Mouse (Mus musculus) embryo, embryonic 10 days (tissue): ENCODE data around the gene Mansc4.

Experiments used
- DNase-seq: peaks from one replicate; pipeline ENCODE4 v3.0.0-alpha.2; 2015; ENCODE audit warnings: low spot score

The Mansc4 gene

GRCm38 (mm10) chr6:147086594-147087225 is at the start of gene Mansc4:
Mansc4 (minus strand) TSS chr6:147087032.
- DNase-seq: peak; percentile 61

DNA sequence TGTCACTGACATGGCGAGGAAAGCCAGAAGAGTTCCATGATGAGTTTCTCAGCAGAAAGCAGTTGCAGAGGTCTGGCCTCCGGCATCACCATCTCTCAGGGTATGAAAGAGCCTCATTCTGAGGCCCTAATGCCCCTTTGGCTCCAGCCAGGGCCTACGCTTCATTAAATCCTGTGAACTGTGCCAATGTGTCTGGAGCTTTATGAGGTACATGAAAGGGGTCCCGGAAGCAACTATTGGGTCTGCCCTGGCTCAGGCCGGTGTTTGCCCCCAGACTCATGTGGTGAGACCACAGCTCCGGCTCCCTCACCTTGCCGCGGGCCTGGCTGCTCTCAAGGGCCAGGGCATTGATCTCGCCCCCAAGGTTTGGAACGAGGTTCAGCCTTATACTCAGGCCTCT is 40.4 kb upstream of the Mansc4 start:
- DNase-seq: no peak

DNA sequence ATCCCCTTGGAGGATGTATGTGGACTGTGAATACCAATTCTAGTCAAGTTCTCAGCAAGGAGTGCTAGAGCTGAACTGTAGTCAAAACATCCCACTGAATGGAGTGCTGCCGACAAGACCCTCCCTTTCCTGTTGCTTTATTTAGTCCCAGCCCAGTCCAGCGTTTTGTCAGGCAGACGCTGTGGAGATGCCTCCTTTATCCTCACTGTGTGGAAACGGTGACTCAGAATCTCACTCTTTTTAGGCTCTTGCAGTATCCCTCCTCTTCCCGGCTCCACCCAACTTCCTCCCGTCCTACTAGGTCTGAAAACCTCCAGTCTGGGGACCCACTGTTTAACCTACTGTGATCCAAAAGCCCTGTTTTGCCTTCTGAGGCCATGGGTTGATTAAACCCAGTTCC is 34.5 kb upstream of the Mansc4 start:
- DNase-seq: no peak

GRCm38 (mm10) chr6:147118190-147118589 is 31.4 kb upstream of the Mansc4 start:
- no peak for DNase-seq

GRCm38 (mm10) chr6:147117764-147118163 is 30.9 kb upstream of the Mansc4 start:
- DNase-seq: no peak

- DNase-seq: peak; percentile 94
These were observed 29.7 kb upstream of the Mansc4 start for GRCm38 (mm10) chr6:147116579-147116978.

DNA sequence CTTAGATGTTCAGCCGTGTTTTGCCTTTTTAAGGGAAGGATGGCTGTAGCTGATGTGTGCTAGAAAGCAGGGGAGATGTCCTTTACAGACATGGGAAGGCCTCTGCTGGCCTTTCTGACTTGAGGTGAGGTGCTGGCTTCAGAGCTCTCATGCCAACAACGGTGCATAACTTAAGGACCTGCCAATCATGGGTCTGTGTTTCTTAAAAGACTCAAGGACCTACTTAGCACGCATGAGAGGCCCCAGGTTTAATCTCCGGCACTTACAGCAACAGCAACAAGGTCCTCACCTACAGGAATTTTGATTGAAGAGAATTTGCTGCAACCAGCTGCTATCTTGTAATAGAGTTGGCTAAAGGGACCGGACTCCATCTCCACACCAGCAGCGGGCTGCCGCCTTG is 22.5 kb upstream of the Mansc4 start:
- no peak for DNase-seq

GRCm38 (mm10) chr6:147106716-147107115 is 19.9 kb upstream of the Mansc4 start:
- no peak for DNase-seq

DNA sequence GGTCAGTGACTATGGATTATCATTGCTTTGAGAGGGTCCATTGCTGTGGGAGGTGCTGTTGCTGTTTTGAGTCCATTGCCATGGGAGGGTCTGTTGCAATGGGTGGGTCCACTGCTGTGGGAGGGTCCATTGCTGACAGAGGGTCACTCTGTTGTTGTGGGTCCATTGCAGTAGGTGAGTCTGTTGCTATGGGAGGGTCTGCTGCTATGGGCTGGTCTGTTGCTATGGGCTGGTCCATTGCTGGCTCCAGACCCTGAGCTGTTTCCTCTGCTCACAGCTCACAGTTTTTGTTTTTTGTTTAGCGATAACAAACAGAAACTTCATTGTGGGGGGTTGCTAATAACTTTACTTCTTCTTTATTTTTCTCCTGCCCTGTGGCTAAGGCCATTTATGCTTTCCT is 18.7 kb upstream of the Mansc4 start:
- no peak for DNase-seq

- DNase-seq: no peak
These were observed 15.5 kb upstream of the Mansc4 start for GRCm38 (mm10) chr6:147102293-147102692.

GRCm38 (mm10) chr6:147099458-147100277 is 12.8 kb upstream of the Mansc4 start:
- DNase-seq: no peak

DNA sequence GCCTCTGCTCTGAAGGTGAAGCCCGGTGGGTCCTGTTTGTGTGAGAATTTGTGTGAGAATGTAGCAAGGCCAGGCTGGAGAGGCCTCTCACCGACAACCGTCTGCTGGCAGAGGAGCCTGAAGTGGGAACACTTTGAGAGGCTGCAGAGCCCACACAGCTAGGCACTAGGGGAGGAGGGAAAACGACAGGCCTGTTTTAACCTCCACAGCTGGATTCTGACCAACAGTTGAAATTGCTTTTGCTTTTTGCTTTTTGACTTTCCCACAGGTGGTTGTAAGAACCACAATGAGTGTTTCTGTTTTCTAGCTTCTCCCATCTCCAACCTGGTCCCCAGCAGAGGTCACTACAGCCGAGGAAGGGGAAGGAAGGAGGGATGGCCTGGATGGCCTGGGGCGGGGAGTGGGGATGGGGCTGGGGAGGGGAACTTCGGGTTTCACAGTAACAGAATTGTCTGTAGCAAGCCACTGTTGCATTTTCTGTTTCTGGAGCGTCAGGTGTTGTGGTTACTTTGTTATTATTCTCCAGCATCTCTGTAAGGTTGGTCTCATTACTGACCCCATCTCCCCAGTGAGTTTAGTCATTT is 10.6 kb upstream of the Mansc4 start:
- DNase-seq: no peak

DNA sequence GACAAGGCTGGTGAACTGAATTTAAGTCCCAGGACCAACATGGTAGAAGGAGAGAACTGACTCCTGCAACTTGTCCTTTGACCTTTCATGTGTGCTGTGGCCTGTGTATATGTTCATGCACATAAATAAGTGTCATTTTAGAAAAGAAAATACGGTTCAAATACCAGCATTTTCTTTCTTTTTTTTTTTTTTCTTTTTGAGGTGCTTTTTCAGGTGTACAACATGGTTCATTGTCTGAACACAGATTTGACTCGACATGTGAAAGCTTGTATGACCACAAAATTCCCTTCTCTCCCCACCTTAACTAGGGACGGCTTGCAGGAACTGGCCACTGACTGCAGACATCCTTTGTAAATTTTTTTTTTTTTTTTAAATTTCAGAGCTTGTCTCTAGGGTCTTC is 10.1 kb upstream of the Mansc4 start:
- DNase-seq: no peak

GRCm38 (mm10) chr6:147096109-147096508 is 9.3 kb upstream of the Mansc4 start:
- no peak for DNase-seq

DNA sequence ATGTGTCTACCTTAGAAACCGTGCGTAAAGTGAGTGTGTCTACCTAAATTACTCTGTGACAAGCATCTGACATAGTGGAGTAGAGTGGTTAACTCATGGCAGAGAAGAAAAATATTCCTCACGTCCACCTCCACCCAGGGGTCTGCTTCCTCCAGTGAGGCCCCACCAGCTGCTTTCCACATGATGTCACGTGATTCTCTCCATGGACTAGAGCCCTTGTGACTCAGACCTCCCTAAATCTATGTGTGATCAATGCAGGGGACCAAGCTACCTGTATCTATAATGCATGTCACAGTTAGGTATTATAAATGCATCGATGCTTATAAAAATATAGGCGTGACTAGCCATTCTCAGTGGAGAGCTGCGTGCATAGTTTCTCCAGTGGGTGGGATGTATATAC is 7.9 kb upstream of the Mansc4 start:
- DNase-seq: no peak

DNA sequence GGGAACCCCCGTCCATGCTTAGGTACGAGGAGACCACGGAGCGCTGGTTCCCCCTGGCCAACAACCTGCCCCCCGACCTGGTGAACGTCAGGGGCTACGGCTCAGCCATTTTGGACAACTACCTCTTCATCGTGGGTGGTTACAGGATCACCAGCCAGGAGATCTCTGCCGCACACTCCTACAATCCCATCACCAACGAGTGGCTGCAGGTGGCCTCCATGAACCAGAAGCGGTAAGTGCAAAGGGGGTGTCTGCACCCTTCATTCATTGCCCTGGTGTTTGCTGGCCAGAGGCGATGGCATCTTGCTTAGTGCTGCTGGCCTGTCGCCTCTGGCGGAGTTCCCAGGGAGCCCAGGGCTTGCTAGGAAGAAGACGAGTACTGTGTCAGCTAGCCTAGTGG is 5.3 kb upstream of the Mansc4 start:
- DNase-seq: peak; percentile 35

DNA sequence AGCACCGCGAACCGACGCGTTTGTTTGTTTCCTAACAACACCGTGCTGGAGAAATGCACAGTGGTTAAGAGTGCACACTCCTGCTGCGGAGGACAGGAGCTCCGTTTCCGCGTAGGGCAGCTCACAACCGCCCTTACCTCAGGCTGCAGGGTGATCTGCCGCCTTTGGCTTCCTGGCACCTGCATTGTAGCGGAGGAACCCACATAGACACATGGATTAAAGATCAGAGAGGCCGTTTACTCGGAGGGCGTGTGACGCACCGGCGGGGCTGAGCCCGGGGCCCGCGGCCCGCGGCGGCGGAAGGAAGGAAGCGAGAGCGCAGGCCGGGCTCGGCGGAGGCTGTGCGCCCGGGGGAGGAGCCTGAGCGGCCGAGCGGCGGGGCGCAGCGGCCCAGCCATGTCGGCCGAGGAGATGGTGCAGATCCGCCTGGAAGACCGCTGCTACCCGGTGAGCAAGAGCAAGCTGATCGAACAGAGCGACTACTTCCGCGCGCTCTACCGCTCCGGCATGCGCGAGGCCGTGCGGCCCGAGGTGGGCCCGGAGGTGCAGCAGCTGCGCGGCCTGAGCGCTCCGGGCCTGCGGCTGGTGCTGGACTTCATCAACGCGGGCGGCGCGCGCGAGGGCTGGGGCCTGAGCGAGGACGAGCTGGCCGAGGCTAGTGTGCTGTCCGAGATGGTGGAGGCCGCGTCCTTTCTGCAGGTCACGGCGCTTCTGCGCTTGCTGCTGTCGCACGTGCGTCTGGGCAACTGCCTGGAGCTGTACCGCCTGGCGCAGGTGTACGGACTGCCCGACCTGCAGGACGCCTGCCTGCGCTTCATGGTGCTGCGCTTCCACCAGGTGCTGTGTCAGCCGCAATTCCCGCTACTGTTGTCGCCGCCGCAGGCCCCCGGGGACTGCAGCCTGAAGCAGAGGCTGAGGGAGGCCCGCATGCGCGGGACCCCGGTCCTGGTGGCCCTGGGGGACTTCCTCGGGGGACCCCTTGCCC is 4.6 kb upstream of the Mansc4 start, which contains the start of gene Klhl42:
Gene Klhl42, plus strand, starts transcription at position 244 of the 985 bp plus-strand sequence.
- DNase-seq: peak; percentile 79

DNA sequence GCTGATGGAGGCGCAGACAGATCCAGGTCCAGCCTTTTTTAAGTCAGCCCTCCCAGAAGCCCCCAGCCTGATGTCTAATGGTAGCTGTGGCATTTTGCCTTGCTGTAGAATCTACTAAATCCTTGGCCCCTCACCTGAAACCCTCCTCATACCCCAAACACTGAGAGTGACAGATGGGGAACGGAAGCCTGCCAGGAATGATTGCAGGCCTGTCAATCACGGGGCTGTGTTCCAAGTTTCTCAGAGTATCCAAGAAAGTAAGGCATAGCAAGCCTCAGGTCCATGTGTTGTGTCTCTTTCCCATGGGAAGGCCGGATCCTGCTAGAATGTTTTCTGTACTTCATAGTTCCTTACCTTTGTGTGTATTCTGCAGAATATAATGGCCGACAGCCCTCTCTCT is 3.4 kb upstream of the Mansc4 start:
- DNase-seq: no peak

DNA sequence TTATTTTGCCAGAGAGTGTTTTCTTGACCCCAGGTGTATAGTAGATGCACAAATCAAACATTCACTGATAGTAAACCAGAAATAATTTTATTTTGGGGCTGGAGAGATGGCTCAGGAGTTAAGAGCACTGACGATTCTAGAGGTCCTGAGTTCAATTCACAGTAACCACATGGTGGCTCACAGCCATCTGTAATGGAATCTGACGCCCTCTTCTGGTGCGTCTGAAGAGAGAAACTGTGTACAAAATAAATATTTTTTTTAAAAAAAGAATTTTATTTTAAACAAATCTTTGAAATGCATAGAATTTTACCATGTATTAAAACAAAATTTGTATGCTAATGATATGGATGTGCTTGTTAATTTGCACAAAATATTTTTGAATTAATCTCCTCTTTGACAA is 1.7 kb upstream of the Mansc4 start:
- no peak for DNase-seq

DNA sequence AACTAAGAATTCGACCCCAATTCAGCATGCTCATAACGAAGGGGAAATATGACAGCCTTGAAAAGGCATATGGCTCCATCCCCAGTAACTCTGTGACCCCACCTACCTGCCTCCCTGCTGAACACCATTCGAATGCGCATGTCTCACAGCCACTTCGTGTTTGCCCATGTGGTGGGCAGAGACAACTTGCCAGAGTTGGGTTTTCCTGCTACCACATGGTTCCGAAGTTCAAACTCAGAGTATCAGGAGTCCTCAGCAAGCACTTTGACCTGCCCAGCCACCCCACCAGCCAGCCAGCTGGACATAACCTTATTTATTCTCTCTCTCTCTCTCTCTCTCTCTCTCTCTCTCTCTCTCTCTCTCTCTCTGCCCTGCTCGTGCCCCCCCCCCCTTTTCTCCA is 904 bp upstream of the Mansc4 start:
- DNase-seq: no peak

GRCm38 (mm10) chr6:147085398-147086040 is 1.3 kb downstream of the Mansc4 start:
- DNase-seq: no peak
